Mouse (Mus musculus) spleen, adult 2 months (tissue): Measurements from ENCODE around the gene Tnfsf13.
A peak's percentile ranks its signal among the peaks of the same experiment; 100 is the strongest.

ENCODE experiments used
- CTCF ChIP-seq: fragments of 200-500 bp; IDR thresholded peaks from 2 replicates; pipeline ENCODE4 v1.5.1; 2011; ENCODE audit warnings: mild to moderate bottlenecking, inconsistent platforms; ENCODE audit not compliant: insufficient read depth, insufficient read length, insufficient replicate concordance; ENCODE audit errors: extremely low read depth
- POLR2A ChIP-seq: fragments of 200-500 bp; IDR thresholded peaks from 2 replicates; pipeline ENCODE4 v1.6.1; 2011; ENCODE audit warnings: low read depth, low read length, inconsistent platforms

GRCm38 (mm10) chr11:69729063-69729462, 43.5 kb upstream of the Tnfsf13 start:
- TF ChIP-seq CTCF (peak; percentile 38; the same call in 1 of the 2 replicates), POLR2A (no peak)
